Mouse (Mus musculus): ENCODE measurements around the gene 4930558K02Rik. TPM values are rescaled to one million over a fixed set of nuclear protein-coding genes. Genes with fewer than 3 reads are reported as not detected.

Gene 4930558K02Rik
- total RNA-seq, 1 experiment from 2014 or later, result not detected

DNA sequence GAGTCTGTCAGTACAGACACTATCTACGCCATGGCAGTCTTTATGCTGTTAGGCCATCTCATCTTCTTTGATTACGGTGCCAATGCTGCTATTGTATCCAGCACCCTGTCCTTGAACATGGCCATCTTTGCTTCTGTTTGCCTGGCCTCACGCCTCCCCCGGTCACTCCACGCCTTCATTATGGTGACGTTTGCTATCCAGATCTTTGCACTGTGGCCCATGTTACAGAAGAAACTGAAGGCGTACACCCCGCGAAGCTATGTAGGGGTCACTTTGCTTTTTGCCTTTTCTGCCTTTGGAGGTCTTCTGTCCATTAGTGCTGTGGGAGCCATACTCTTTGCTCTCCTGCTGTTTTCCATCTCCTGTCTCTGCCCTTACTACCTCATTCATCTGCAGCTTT, 8.6 kb downstream of the 4930558K02Rik start:
- no peak for ATAC-seq (replicated peaks in 1 of 2; ENCODE audit: insufficient read depth in 1 of 2, low FRiP score in 2 of 2, low TSS enrichment in 1 of 2, low read depth in 1 of 2, poor library complexity in 2 of 2, severe bottlenecking in 2 of 2)

DNA sequence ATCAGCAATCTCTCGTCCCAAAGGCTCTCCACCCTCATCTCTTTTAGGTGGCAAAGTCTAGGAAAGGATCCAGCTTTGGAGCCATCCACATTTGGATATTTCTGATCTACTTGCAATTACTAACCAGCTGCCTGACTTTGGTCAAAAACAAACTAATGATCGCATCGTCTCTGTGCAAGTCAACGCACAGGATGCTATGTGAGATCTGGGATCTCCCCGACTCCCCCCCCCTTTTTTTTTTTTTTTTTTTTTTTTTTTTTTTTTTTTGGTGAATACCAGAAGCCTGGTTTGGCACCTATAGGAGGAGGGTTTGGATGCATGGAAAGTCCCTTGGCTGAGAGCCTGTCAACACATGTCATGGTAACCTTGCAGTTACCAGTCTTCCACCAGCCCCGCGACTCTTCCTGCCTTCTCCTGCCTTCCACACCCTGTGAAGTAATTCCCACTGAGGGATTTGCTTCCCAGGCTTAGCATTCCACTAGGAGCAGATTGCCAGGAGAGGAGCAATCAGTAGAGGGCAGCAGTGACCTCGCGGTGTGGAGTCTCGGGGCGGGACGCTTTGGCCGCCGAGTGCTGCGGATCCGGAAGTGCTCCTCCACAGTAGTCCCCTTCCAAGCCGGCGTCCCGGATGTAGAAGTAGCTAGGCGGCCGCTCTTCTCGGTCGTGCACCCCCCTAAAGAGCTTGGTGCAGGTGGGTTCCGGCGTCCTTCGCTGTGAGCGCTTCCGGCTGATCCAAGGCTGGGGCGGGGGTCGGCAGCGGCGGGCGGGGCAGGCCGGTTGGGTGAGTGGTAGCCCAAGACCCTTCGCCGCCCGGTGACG, 10.6 kb downstream of the 4930558K02Rik start, which contains the start of gene Pigc:
Gene Pigc (plus strand): TSS at position 598 of the 819 bp plus-strand sequence.
- ATAC-seq (replicated peaks in 1 of 2; ENCODE audit: insufficient read depth in 1 of 2, low FRiP score in 2 of 2, low TSS enrichment in 1 of 2, low read depth in 1 of 2, poor library complexity in 2 of 2, severe bottlenecking in 2 of 2), result peak; percentile 90 to 95

DNA sequence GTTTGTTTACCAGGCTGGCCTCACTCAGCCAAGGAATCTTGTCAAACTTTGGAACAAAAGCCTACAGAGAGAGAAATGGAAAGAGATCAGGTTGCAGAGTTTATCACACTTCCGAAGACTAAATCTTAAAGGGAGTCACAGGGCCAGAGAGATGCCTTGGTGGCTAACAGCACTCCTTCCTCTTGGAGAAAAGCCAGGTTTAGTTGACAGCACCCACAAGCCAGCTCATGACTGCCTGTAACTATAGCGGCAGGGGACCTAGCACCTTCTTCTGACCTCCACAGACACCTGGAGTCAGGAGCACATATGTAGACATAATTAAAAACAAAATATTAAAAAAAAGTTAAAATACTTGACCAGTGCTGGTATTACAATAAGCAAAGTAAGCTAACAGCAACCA, 11.5 kb downstream of the 4930558K02Rik start:
- 0 out of 4 replicates have a peak, but pooled peaks have one; percentile 18 to 35 for ATAC-seq (replicated peaks in 1 of 2; ENCODE audit: insufficient read depth in 1 of 2, low FRiP score in 2 of 2, low TSS enrichment in 1 of 2, low read depth in 1 of 2, poor library complexity in 2 of 2, severe bottlenecking in 2 of 2)

DNA sequence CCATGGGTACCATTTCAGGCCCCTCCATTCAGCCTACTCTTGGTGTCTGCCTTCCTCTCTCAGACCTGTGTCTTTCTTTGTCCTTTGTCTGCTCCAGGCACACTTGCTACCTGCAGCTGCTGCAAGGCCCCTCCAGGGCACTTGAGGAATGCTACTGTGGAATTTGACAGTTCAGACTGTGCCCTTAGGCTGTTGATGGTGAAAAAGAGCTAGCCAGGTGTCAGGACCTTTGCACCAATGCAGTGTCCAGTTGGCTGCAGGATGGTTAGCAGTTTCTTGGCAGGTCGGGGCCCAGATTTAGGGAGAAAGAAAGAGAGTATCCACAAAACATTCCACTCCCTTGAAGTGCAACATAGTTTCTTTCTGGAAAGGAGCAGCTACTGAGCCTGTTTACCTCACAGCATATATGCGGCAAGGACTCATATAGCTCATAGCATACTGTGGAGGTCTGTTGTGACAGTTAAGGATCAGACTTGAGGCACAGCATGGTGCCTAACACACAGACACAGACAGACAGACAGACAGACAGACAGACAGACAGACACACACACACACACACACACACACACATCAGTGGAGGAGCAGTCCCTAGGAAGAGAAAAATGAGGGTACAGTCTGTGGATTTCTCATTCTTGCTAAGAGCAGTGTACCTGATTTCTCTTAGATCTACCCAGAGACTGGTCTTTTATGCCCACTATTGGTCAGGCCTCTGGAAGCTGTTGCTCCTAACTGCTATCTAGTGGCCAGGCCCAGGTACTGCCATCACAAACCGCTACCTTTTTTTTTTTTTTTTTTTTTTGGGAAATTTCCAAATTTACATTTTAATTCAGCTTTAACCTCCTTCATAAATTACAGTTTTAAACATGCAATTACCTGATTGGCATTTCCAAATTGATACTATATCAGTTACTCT, 16.7 kb downstream of the 4930558K02Rik start:
- ATAC-seq (replicated peaks in 1 of 2; ENCODE audit: insufficient read depth in 1 of 2, low FRiP score in 2 of 2, low TSS enrichment in 1 of 2, low read depth in 1 of 2, poor library complexity in 2 of 2, severe bottlenecking in 2 of 2), result peak; percentile 86 to 92; a peak in 3 of 4 replicates

DNA sequence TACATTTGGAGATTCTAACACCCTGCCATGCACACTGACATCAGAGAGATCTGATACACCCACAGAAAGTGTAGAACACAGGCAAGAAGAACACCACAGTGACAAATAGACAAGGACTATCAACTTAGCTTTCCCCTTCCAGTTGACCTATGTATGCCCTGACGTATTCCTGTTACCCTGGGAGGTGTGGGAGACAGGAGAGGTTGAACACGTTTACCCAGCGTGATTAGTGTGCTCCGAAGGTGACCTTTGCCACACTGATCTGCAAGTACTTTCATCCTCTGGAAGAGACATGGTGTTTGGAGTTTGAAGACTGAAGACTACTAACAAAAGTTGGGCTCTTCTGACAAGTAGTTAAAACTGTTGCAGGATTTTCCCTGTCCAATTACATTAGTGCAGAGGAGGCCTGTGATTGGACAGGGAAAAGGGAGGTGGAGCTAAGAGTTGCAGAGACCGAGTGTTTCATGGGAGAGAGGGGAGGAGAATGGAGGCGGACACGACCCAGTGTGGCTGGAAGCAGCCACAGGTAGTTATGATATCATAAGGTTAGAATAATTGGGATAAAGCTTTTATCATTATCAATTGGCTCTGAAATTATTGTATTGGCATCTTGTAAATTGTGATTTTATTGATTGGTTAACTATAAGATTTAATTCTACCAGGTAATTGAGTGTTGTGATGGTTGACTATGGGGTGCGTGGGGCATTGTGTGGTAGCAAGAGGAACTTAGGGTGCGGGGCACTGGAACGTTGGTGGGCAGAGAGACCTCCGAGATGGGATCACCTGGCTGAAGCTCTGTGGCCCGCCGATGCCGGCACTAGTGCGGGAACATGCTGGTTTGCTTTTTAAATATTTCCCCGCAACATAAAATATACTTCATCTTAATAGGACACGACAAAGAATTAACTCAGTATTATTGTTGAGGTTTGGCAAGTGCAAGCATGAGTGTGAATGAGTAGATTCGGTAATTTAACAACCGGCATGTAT, 21.2 kb downstream of the 4930558K02Rik start:
- no peak for ATAC-seq (replicated peaks in 1 of 2; ENCODE audit: insufficient read depth in 1 of 2, low FRiP score in 2 of 2, low TSS enrichment in 1 of 2, low read depth in 1 of 2, poor library complexity in 2 of 2, severe bottlenecking in 2 of 2)

DNA sequence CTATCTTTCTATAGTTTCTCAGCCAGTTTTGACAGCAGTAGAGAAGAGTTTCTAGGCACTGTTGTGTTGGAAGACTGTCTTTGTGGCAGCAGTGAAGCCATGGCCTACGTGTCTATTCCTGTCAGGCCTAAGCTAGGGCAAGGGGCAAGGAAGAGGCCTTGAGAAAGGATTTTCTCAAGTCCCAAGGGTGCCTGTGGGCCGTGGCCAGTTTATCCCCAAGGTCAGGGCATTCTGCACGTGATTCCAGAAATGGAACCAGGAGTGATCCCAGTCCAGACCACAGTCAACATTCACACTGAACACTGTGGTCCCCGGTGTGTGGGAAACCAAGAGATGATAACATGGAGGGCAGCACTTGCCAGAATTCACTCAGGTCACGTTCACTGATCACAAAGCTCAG, 23.6 kb downstream of the 4930558K02Rik start:
- no peak for ATAC-seq (replicated peaks in 1 of 2; ENCODE audit: insufficient read depth in 1 of 2, low FRiP score in 2 of 2, low TSS enrichment in 1 of 2, low read depth in 1 of 2, poor library complexity in 2 of 2, severe bottlenecking in 2 of 2)

DNA sequence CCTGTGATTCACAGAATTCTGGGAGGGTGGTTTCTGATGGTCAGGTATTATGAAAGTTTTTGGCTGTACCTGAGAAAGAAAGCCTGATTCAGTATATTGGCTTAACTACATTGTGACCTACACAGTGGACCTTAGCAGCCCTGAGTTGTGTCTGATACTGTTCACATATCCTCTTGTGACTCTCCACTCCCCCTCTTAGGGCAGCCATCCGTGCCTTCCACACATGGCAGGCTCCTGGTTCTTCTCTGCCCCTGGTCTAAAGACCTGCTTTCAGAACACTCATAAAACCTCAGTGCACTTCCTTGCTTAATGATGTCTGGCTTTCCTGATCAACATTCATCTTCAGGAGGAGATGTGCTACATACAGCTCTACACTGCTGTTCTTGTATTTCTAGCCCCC, 26.8 kb downstream of the 4930558K02Rik start:
- no peak for ATAC-seq (replicated peaks in 1 of 2; ENCODE audit: insufficient read depth in 1 of 2, low FRiP score in 2 of 2, low TSS enrichment in 1 of 2, low read depth in 1 of 2, poor library complexity in 2 of 2, severe bottlenecking in 2 of 2)

DNA sequence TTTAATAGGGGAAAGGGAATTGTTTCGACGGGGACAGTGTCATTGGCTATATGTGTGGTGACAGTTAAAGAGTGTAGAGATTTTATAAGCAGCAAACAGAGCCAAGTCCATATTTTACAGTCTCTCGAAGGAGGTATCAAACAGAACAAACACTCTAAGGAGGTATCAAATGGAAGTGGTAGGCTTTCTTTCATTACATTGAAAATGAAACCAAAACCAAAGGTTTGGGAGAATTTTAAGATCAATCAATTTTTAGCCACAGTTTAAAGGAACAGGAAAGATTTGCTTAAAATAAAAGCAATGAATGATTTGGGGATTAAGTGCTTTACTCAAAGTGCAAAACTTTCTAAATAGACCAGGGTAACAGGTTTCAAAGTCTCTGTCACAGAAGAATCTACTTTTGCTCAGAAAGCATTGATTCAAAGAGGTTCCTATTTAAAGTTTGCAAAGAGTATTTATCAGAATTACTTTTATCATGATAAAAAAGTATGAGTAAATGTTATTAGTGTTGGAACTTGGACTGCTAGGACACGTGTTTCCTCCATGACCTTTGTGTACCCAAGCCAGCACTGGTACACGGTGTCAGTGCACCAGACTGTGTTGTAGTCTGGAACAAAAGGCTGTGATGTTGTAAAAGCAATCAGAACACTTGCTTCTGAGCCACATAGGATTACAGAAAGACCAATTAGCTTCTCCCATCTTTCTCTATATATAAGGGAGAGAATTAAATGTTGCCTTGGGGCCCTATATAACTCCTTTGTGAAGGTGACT, 28.2 kb downstream of the 4930558K02Rik start:
- no peak for ATAC-seq (replicated peaks in 1 of 2; ENCODE audit: insufficient read depth in 1 of 2, low FRiP score in 2 of 2, low TSS enrichment in 1 of 2, low read depth in 1 of 2, poor library complexity in 2 of 2, severe bottlenecking in 2 of 2)

DNA sequence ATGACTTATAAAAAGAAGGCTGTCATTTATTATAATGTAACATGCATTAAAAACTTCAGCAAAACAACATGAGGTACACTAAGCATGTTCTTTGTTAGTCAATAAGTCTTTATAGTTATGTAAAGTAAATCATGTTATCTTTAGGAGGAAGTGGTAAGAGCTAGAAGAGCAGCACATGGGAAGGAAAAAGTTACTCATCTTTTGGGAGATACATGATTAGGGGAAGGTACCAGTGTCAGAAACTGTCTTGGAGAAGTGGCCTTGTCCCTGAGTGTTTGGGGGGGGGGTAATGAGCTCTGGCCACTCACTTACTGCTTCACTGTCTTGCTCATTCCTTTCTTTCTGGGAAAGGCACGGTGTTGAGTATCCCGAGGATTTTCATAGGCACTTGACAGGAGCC, 37.4 kb downstream of the 4930558K02Rik start:
- ATAC-seq (replicated peaks in 1 of 2; ENCODE audit: insufficient read depth in 1 of 2, low FRiP score in 2 of 2, low TSS enrichment in 1 of 2, low read depth in 1 of 2, poor library complexity in 2 of 2, severe bottlenecking in 2 of 2), result no peak

DNA sequence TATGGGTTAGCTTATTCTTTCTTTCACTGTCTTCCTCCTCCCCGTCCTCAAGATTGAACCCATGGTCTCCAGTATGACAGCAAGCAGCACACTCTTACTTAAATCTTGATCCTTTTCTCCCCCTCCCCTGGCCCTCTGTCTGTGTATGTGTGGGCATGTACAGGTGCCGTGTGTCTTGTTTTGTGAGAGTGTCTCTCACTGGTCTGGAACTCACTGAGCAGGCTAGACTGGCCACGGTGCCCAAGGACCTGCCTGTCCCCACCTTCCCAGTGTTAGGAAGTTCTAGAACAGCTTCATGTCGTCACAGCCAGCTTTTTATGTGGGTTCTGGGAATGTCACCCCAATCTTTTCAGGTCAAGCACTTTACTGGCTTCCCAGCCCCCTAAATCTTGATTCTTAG, 47.1 kb downstream of the 4930558K02Rik start:
- ATAC-seq (replicated peaks in 1 of 2; ENCODE audit: insufficient read depth in 1 of 2, low FRiP score in 2 of 2, low TSS enrichment in 1 of 2, low read depth in 1 of 2, poor library complexity in 2 of 2, severe bottlenecking in 2 of 2), result no peak

DNA sequence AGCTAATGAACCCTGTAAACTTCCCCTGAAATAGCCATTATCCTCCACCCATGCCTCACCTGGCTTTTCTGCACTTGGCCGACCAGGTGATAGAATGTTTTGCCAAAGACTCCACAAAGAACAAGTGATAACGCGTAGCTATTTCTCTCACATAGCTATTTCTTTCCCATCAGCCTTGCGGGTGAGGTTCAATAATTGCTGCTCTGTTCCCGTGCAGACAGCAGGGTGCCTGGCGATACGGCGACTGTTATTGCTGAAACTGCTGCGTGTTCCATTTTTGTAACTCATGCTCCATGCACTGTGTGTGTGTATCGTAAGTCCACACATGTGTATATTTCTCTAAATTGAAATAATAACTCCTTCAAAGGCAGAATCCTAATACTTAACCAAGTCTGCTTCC, 47.6 kb downstream of the 4930558K02Rik start:
- ATAC-seq (replicated peaks in 1 of 2; ENCODE audit: insufficient read depth in 1 of 2, low FRiP score in 2 of 2, low TSS enrichment in 1 of 2, low read depth in 1 of 2, poor library complexity in 2 of 2, severe bottlenecking in 2 of 2), result no peak

DNA sequence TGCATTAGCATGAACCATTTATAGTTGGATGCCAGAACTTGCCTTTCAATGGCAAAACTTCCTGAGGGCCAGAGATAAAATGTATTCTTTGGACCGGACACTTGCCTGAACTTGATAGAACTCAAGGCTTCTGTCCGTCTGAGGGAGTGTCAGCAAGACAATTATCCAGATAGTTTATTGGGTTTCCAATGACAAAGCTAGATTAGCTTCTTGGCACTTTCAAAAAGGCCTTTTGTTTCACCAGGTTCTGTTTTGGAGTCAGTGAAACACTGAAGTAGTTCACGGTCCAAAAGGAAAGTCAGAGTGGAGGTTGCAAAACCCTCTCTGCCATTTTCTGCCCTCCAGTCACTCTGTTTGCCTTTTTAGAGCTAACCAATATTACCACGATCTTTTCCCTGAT, 48.1 kb downstream of the 4930558K02Rik start:
- ATAC-seq (replicated peaks in 1 of 2; ENCODE audit: insufficient read depth in 1 of 2, low FRiP score in 2 of 2, low TSS enrichment in 1 of 2, low read depth in 1 of 2, poor library complexity in 2 of 2, severe bottlenecking in 2 of 2), result no peak

DNA sequence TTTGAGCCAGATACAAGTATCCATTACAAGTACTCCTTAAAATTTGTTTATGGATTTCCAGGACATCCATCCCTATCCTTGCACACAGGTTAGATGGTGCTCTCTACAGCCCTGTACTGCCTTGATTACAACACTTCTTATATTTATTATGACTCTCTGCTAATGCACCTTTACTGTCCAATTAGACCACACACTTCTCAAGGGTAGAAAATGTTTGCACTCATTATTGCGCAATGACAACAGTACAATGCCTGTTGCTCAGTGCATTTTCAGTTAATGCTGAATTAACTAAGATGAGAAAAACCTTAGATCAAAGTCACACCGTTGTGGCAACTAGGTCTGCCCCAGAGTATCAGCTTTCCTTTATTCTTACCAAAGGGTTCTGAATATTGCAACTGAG, 51.5 kb downstream of the 4930558K02Rik start:
- ATAC-seq (replicated peaks in 1 of 2; ENCODE audit: insufficient read depth in 1 of 2, low FRiP score in 2 of 2, low TSS enrichment in 1 of 2, low read depth in 1 of 2, poor library complexity in 2 of 2, severe bottlenecking in 2 of 2), result no peak

DNA sequence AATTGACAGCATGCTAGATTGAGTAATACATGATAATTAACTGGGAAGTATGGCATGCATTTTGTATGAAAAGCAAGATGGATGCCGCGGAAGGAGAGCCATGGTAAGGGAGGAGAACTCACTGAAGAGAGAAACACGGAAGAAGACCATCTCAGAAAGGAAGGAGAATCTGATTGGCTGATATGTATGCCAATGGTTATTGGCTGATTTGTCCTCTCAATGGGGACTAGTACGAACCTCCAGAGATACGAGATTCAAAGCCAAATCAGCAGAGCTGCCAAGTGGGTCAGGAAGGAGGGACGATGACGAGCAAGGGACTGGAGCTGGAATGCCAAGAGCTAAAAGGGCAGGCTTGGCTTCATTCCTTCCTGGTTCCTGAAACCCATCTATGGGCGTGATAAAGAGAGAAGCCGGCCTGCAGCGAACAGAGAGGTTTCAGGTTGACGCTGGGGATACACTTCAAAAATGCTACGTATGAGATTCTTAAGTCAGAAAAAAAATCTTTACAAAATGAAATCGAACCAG, 54.1 kb downstream of the 4930558K02Rik start:
- ATAC-seq (replicated peaks in 1 of 2; ENCODE audit: insufficient read depth in 1 of 2, low FRiP score in 2 of 2, low TSS enrichment in 1 of 2, low read depth in 1 of 2, poor library complexity in 2 of 2, severe bottlenecking in 2 of 2), result no peak

DNA sequence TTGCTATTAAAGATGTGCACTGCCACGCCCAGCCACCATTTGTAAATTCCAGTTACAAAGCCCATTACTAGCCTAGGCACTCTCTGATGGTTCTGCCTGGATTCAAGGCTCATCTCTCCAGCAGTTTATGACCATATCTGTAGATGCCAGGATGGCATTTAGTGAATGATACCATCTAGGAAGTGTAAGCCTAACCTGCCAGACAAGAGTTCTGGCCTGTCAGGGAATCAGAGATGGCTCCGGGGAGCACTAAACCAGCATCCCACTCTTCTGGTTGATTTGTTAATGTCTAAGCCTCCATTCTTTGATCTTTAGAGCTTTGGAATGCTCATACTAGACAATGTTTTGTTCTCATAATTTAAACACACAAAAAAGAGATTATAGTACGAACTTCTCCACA, 55.1 kb downstream of the 4930558K02Rik start:
- no peak for ATAC-seq (replicated peaks in 1 of 2; ENCODE audit: insufficient read depth in 1 of 2, low FRiP score in 2 of 2, low TSS enrichment in 1 of 2, low read depth in 1 of 2, poor library complexity in 2 of 2, severe bottlenecking in 2 of 2)

DNA sequence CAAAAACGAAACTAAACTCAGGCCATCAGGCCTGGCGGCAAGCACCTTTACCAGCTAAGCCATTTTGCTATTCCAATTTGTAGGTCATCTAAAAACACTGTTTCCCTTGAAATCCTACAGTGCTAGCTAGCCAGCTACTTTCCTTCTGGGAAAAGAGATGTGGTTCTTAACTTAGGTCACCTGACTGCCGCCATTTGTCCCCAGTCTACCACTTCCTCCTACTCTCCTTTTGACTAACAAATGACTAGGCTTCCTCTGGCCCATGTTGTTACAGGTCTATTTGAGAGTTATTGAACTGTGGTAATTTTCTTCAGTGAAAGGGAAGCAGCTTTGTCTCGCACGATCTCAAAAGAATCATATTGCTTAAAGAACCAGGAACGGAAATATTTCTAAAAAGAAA, 57.5 kb downstream of the 4930558K02Rik start:
- peak in 1 of 2 experiments; percentile 51; a peak in 2 of 4 replicates for ATAC-seq (replicated peaks in 1 of 2; ENCODE audit: insufficient read depth in 1 of 2, low FRiP score in 2 of 2, low TSS enrichment in 1 of 2, low read depth in 1 of 2, poor library complexity in 2 of 2, severe bottlenecking in 2 of 2)

All from hematopoietic stem cell, adult 5-6 weeks (primary cell).